Mouse (Mus musculus) CH12.LX (cell line): Measurements from ENCODE around the gene Rnf214. TPM values are rescaled to one million over a fixed set of nuclear protein-coding genes. Genes with fewer than 3 reads are reported as not detected.

Source experiments
- DNase-seq: peaks from one replicate; pipeline ENCODE4 v3.0.0-alpha.2; 2013; ENCODE audit errors: extremely low read depth
- H3K27ac ChIP-seq: 2 replicates; pipeline ENCODE4 v1.5.1; 2012; ENCODE audit warnings: low read depth, mild to moderate bottlenecking, control low read depth, moderate library complexity; ENCODE audit not compliant: insufficient read depth
- H3K27me3 ChIP-seq: replicated peaks from 2 replicates; pipeline ENCODE3; 2012; ENCODE audit warnings: inconsistent platforms
- H3K36me3 ChIP-seq, 2 experiments: replicated peaks in 1 of 2; 2 replicates each; pipeline versions ENCODE3 to v1.6.1; 2012; ENCODE audit warnings: inconsistent platforms in 1 of 2, low read length in 1 of 2, mild to moderate bottlenecking in 1 of 2, mixed read lengths in 1 of 2, moderate library complexity in 1 of 2; ENCODE audit not compliant: control insufficient read depth in 1 of 2, insufficient read depth in 1 of 2
- H3K4me1 ChIP-seq, 2 experiments: 2 replicates each; pipeline ENCODE4 v1.6.1; 2012; ENCODE audit warnings: inconsistent platforms in 1 of 2, moderate library complexity in 1 of 2; ENCODE audit not compliant: insufficient read depth in 2 of 2, control insufficient read depth in 1 of 2
- H3K4me2 ChIP-seq: 2 replicates; pipeline ENCODE4 v1.6.1; 2012; ENCODE audit warnings: low read depth, mild to moderate bottlenecking, control low read depth; ENCODE audit not compliant: poor library complexity, insufficient read depth, severe bottlenecking
- H3K4me3 ChIP-seq, 3 experiments: fragments of 150-350 bp in 1 of 3; sonication (generic) in 1 of 3; replicated peaks in 1 of 3; 2 replicates each; pipeline versions ENCODE3 to v1.5.1; 2011 to 2012; ENCODE audit warnings: low read depth in 2 of 3, low read length in 2 of 3, mild to moderate bottlenecking in 2 of 3, moderate library complexity in 2 of 3, control low read depth in 1 of 3, improper control_type of control experiment in 1 of 3, inconsistent platforms in 1 of 3, mixed read lengths in 1 of 3; ENCODE audit not compliant: poor library complexity in 1 of 3
- H3K79me2 ChIP-seq: replicated peaks from 2 replicates; pipeline ENCODE4 v1.6.1; 2012; ENCODE audit warnings: mild to moderate bottlenecking, moderate library complexity; ENCODE audit not compliant: control insufficient read depth, poor library complexity, insufficient read depth, severe bottlenecking; ENCODE audit errors: extremely low read depth
- H3K9ac ChIP-seq: 2 replicates; pipeline ENCODE4 v1.6.1; 2012; ENCODE audit warnings: low read depth, mild to moderate bottlenecking, control low read depth, moderate library complexity; ENCODE audit not compliant: insufficient read depth
- H3K9me3 ChIP-seq: replicated peaks from 2 replicates; pipeline ENCODE3; 2012; ENCODE audit warnings: low read length, inconsistent platforms, mixed read lengths
- CHD2 ChIP-seq: IDR thresholded peaks from 2 replicates; pipeline ENCODE4 v1.6.1; 2011; ENCODE audit warnings: low read length, improper control_type of control experiment
- ETS1 ChIP-seq: conservative IDR thresholded peaks from 2 replicates; pipeline ENCODE4 v1.6.1; 2012; ENCODE audit warnings: low read depth, mild to moderate bottlenecking, inconsistent platforms, low read length, improper control_type of control experiment, moderate library complexity
- GABPA ChIP-seq: IDR thresholded peaks from 2 replicates; pipeline ENCODE4 v1.6.1; 2012; ENCODE audit warnings: low read depth, low read length, improper control_type of control experiment, inconsistent platforms; ENCODE audit not compliant: insufficient replicate concordance
- IRF4 ChIP-seq: IDR thresholded peaks from 2 replicates; pipeline ENCODE4 v1.6.1; 2014; ENCODE audit warnings: low read depth, mild to moderate bottlenecking, inconsistent platforms, low read length, improper control_type of control experiment
- KAT2A ChIP-seq: IDR thresholded peaks from 2 replicates; pipeline ENCODE4 v1.6.1; 2012; ENCODE audit warnings: low read length, improper control_type of control experiment, inconsistent platforms; ENCODE audit not compliant: insufficient replicate concordance
- MAZ ChIP-seq: IDR thresholded peaks from 2 replicates; pipeline ENCODE4 v1.6.1; 2012; ENCODE audit warnings: low read depth, mild to moderate bottlenecking, inconsistent platforms, low read length, improper control_type of control experiment, moderate library complexity
- MEF2A ChIP-seq: IDR thresholded peaks from 2 replicates; pipeline ENCODE4 v1.6.1; 2014; ENCODE audit warnings: low read depth, mild to moderate bottlenecking, inconsistent platforms, low read length, improper control_type of control experiment, borderline replicate concordance
- MXI1 ChIP-seq: IDR thresholded peaks from 2 replicates; pipeline ENCODE4 v1.6.1; 2011; ENCODE audit warnings: mild to moderate bottlenecking, low read depth, low read length, improper control_type of control experiment
- NELFE ChIP-seq: IDR thresholded peaks from 2 replicates; pipeline ENCODE4 v1.6.1; 2011; ENCODE audit warnings: low read depth, low read length, improper control_type of control experiment
- NRF1 ChIP-seq: IDR thresholded peaks from 2 replicates; pipeline ENCODE4 v1.6.1; 2014; ENCODE audit warnings: low read depth, mild to moderate bottlenecking, inconsistent platforms, low read length, improper control_type of control experiment, moderate library complexity
- PAX5 ChIP-seq: IDR thresholded peaks from 2 replicates; pipeline ENCODE4 v1.6.1; 2012; ENCODE audit warnings: low read length, inconsistent platforms, mixed read lengths
- RCOR1 ChIP-seq: conservative IDR thresholded peaks from 2 replicates; pipeline ENCODE4 v1.6.1; 2012; ENCODE audit warnings: low read depth, mild to moderate bottlenecking, inconsistent platforms, low read length, improper control_type of control experiment
- SMC3 ChIP-seq: IDR thresholded peaks from 2 replicates; pipeline ENCODE4 v1.6.1; 2011; ENCODE audit warnings: low read depth, low read length, improper control_type of control experiment
- TCF12 ChIP-seq: IDR thresholded peaks from 2 replicates; pipeline ENCODE4 v1.6.1; 2014; ENCODE audit warnings: low read depth, mild to moderate bottlenecking, inconsistent platforms, low read length, improper control_type of control experiment
- ZC3H11A ChIP-seq: IDR thresholded peaks from 2 replicates; pipeline ENCODE4 v1.6.1; 2012; ENCODE audit warnings: low read depth, mild to moderate bottlenecking, inconsistent platforms, low read length, improper control_type of control experiment
- ZNF384 ChIP-seq: IDR thresholded peaks from 2 replicates; pipeline ENCODE4 v1.6.1; 2012; ENCODE audit warnings: low read depth, low read length, improper control_type of control experiment, inconsistent platforms
- dilution Hi-C: fragments of 300-500 bp; cut with MboI; formaldehyde crosslinking; loops from 2 replicates; pipeline ENCODE4 v1.14.3; 2020; ENCODE audit warnings: low sequenced_read_pairs; ENCODE audit not compliant: extremely low pct_unique_long_range_greater_than_20kb, extremely low pct_ligation_motif_present
- in situ Hi-C: fragments of 300-500 bp; cut with MboI; formaldehyde crosslinking; loops from 3 replicates; pipeline ENCODE4 v1.14.3; 2019; ENCODE audit warnings: low sequenced_read_pairs, low pct_ligation_motif_present, low pct_unique_long_range_greater_than_20kb, mixed read lengths
- polyA plus RNA-seq: library from polyadenylated mRNA; unstranded; fragments of >175 nt; gene quantifications from 2 replicates; pipeline ENCODE4 v1.2.1, GENCODE M21; 2012; ENCODE audit warnings: low read depth; ENCODE audit not compliant: insufficient read length
- total RNA-seq, 2 experiments: library from RNA; depleted of rRNA; stranded (reverse); fragments of 300-350 nt in 1 of 2; fragments of >200 nt in 1 of 2; gene quantifications; 2 replicates each; pipeline ENCODE4 v1.2.3; 2012 to 2014

Rnf214 gene
- total and polyA plus RNA-seq, 3 experiments = 4.4 to 16.1 (median 9.4) TPM

- Histone ChIP-seq H3K9me3 (no peaks in the 10 kb centered on the region), H3K4me2 (no peak overlapping the region), H3K27me3 (no peaks in the 10 kb centered on the region), H3K9ac (no peak overlapping the region), H3K27ac (no peak overlapping the region), H3K4me3 (no peak overlapping the region), H3K4me1 (no peaks in the 10 kb centered on the region), H3K36me3 (peaks cover 59 to 82% of the 10 kb centered on the region in 2 experiments), H3K79me2 (no peaks in the 10 kb centered on the region)
- no peak for DNase-seq
- no peak for TF ChIP-seq MEF2A
- TF ChIP-seq NRF1 = no peak
- TF ChIP-seq SMC3 = no peak
- no peak for TF ChIP-seq MAZ
- no peak for TF ChIP-seq CHD2
- TF ChIP-seq ZC3H11A = no peak
- no peak for TF ChIP-seq ETS1
- TF ChIP-seq RCOR1 = no peak
- TF ChIP-seq KAT2A = no peak
- TF ChIP-seq NELFE = no peak
- no peak for TF ChIP-seq TCF12
- TF ChIP-seq PAX5 = no peak
- no peak for TF ChIP-seq ZNF384
- no peak for TF ChIP-seq MXI1
- no peak for TF ChIP-seq GABPA
- TF ChIP-seq IRF4 = no peak
- in situ Hi-C loops (no loop called here), dilution Hi-C loops (no loop called here)
These were observed 22.6 kb upstream of the Rnf214 start for GRCm38 (mm10) chr9:45929285-45929684.

- Histone ChIP-seq H3K79me2 (no peaks in the 10 kb centered on the region), H3K9me3 (no peaks in the 10 kb centered on the region), H3K9ac (no peak overlapping the region), H3K27ac (no peak overlapping the region), H3K36me3 (peaks cover 55 to 87% of the 10 kb centered on the region in 2 experiments), H3K27me3 (no peaks in the 10 kb centered on the region), H3K4me3 (no peak overlapping the region), H3K4me1 (no peaks in the 10 kb centered on the region), H3K4me2 (no peak overlapping the region)
- DNase-seq = no peak
- TF ChIP-seq NELFE = no peak
- TF ChIP-seq ZC3H11A = no peak
- no peak for TF ChIP-seq CHD2
- dilution Hi-C loops (no loop called here), in situ Hi-C loops (no loop called here)
These were observed 13.2 kb upstream of the Rnf214 start for GRCm38 (mm10) chr9:45919895-45920294.
